Mouse (Mus musculus) gastrocnemius, postnatal 14 days (tissue): ENCODE measurements at regions not wholly inside any gene's neighbourhood (a gene's known extent, or its start where the extent isn't known, plus 50 kb on each side); places are given as distances from the start of the nearest gene placed in this dataset.

ENCODE experiments used
- DNase-seq: peaks from one replicate; pipeline ENCODE4 v3.0.0; 2021; ENCODE audit warnings: mixed read lengths
- intact Hi-C: fragments of 180-260 bp; cut with DNase I; formaldehyde crosslinking; loops from one replicate; pipeline ENCODE4 v1.15.1; 2025; ENCODE audit warnings: low total_unique reads

DNA sequence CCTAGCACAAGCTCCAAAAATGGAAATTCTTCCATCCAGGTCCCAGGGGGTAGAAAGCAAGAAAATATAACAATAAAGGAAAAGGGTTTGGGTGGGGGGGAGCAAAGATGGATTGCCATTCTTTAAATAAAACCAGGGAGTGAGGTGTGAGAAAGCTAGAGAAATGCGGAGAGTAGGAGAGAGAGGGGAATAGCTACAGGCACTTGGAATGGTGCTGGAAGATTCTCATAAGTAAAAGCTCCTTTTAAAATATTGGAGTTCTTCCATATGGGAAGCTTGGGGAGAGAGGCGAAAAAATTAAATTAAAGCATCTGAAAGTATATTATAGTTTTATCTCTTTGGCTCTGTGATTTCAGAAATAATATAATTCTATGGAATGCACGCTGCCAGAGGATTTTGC lies 328.6 kb downstream of the Rnf144a start:
- no peak for DNase-seq
- intact Hi-C loops, result no loop called here

DNA sequence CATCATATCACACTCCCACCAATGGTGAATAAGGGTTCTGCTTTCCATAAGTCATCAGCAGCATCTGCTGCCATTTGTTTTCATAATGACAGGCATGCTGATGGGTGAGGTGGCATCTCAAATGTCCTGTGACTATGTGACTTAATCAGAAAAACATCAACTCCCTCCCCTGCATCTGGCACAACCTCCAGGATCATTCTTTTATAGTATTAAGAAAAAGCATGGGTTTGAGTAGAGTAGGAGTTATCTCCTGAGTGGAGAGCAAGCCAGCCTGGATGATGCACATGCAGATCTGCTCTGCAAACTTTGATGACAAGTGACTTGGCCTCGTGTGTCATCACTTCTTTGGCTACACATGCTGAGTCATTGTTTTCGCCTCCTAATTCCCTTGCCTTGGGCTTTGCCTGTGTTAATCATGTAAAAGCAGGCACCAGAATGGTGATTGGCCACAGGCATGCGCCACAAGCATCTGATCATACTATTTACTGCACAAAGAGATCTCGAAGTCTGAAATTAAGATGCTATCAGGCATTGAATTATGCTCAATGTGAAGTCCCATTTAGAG lies 335.9 kb downstream of the Rnf144a start:
- intact Hi-C loops, result loop anchor here (10.0 kb wide), 1 partner anchor 984 kb away; the partner anchor contains the start of gene Id2
- DNase-seq, result no peak

DNA sequence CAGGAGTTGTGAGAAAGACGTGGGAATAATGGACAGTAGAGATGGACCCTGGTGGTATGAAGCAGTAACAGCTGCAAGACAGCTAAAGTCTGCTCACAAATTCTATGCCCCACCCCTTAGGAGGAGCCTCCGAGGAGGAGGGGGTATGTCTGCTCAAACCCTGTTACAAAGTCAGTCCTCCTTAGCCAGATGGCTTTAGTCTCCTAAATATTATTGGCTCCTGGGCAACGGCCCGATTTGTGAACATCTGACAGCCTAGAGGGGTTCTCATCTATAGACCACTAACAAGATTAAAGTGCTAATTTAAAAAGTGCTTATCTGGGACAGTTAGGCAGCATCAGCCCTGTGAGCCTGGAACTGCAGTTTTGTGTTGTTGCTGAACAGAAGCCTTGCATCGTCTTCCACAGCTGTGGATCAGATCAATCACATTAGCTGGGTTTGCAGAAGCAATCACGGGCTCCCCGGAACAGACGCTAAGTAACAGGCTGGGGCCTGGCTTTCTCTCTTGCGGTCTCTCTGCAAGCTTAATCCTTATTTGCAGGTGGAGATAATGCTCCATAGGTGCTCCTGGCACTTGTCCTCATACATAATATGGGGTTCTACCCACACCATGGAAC lies 339.3 kb downstream of the Rnf144a start:
- intact Hi-C loops, result loop anchor here (10.0 kb wide), 1 partner anchor 981 kb away; the partner anchor contains the start of gene Id2
- DNase-seq, result no peak

GRCm38 (mm10) chr12:26072180-26072579 lies 342.9 kb downstream of the Rnf144a start:
- intact Hi-C loops, result loop anchor here (10.0 kb wide), 1 partner anchor 977 kb away; the partner anchor contains the start of gene Id2

DNA sequence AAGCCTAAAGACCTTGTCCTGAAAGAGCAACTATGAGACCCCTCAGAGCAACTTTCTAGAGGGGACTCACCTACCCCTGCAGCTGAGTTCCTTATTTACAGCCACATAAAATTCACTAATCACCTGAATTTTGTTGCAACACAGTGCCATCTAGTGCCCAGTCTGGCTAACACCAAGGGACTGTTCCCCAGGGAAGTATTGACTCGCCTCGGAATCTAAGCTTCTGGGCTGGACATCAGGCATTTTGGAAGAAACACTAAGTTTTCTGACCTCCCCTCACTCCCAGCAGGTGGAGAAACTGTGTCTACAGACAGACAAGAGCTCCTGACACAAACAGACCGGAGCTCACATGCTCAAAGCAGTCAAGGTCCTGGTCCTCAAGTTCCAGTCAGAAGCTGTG lies 343.4 kb downstream of the Rnf144a start:
- DNase-seq, result peak; percentile 48
- intact Hi-C loops, result loop anchor here (10.0 kb wide), 1 partner anchor 977 kb away; the partner anchor contains the start of gene Id2

More at GRCm38 (mm10) chr12:26072180-26072579, 342.9 kb downstream of the Rnf144a start:
- DNase-seq, result no peak

DNA sequence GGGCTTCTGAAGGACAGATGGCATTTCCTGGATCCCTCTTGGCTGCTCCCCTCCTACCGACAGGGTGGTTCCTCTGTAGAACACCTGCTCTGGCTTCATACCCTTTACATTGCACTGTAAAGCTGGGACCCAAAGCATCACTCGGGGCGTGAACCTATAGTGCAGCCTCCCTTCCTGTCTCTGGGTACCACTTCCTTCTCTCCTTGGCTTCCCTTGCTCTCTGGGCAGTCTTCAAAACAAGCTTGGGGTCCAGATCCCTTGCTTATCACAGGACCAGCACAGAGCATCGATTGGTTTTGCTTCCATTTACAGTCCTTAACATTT lies 346.4 kb downstream of the Rnf144a start:
- no peak for DNase-seq
- intact Hi-C loops, result loop anchor here (10.0 kb wide), 1 partner anchor 204 kb away; no protein-coding TSS in a partner anchor

DNA sequence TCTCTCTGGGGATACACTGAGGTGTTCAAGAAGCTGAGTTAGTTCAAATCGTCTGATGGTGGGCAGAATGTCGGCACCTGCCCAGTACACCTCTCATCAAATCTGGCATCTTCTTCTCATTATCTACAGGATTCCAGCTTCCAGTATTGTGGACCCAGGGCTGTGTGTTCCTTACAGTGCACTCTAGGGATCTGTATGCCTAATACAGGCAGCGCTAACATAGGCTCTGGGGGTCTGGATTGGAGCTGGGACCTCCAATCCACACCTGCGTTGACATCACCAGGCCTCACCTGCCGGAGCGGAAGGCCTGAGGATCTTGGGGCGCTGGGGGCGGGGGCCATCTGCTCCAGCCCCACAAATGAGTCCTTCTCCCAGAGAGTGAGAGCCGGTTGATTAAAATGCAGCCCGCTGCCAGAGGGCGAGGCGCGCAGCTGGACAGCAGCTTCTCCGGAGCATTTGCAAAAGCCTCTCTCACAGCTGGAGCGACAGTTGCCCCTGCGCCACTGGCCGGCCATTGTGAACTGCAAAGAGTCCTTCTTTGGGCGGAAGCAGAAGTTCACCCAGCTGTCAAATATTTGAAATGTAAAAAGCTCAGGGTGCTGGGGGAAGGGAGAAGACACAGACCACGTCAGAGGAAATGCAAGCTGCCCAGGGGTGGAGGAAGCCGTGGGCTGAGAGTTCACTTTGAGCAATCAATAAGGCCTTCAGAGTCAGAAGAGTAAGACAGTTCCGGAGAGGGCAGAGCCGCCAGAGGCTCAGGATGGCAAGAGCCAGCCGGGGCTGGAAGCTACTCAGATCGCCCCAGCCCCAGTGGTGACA lies 347.0 kb downstream of the Rnf144a start:
- DNase-seq, result peak; percentile 25
- intact Hi-C loops, result loop anchor here (10.0 kb wide), 1 partner anchor 203 kb away; no protein-coding TSS in a partner anchor

GRCm38 (mm10) chr12:26060378-26060777 lies 354.7 kb downstream of the Rnf144a start:
- intact Hi-C loops, result loop anchor here (10.0 kb wide), 1 partner anchor 196 kb away; no protein-coding TSS in a partner anchor
- DNase-seq, result no peak

- intact Hi-C loops, result no loop called here
These were observed 356.0 kb downstream of the Rnf144a start for GRCm38 (mm10) chr12:26059090-26059489.

DNA sequence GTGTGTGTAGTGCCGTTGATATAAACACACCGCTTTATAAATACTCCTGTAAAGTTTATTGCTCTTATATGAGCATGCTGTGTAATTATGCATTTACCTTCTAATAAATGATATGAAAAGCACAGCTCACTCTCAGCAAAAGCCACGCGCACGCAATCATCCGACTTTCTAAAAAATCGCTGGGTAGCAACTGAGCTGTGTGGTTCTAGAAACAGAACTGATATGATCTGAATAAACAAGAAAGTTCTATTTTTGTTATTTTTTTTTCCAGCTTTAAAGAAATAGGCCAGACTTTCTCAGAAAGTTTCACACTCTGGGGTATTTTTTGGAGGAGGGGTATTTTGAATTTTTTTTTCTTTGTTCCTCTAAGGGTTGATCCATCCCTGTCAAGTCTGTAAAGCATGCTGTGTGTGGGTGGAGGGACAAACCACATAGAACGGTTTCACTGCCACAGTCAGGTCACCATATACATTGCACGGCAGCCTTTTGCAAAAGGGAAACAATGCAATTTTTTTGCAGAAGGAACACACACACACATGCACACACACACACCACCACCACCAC lies 357.5 kb downstream of the Rnf144a start:
- intact Hi-C loops, result no loop called here
- DNase-seq, result no peak

More at GRCm38 (mm10) chr12:26059090-26059489, 356.0 kb downstream of the Rnf144a start:
- DNase-seq, result no peak

- intact Hi-C loops, result no loop called here
These were observed 368.1 kb downstream of the Rnf144a start for GRCm38 (mm10) chr12:26046991-26047390.

DNA sequence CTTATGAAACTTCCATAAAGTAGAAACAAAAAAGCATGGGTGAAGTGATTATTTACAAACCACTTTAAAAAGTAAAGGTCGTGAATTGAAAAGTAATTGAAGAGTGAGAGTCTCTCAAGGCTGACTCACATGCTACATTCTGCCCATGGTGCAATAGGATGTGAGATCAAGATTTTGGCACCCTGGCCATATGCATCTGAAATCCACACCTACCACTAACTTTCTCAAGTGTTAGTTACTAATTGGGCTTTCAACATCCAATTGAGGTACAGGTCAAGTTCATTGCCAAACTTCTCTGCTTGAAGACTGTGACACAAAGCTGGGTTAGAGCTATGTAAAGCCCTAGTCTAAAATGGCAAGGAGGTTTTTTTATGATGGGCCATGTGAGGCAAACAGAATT lies 369.7 kb downstream of the Rnf144a start:
- intact Hi-C loops, result no loop called here
- no peak for DNase-seq

More at GRCm38 (mm10) chr12:26046991-26047390, 368.1 kb downstream of the Rnf144a start:
- DNase-seq, result no peak

- no peak for DNase-seq
- intact Hi-C loops, result no loop called here
These were observed 402.1 kb downstream of the Rnf144a start for GRCm38 (mm10) chr12:26012951-26013350.

DNA sequence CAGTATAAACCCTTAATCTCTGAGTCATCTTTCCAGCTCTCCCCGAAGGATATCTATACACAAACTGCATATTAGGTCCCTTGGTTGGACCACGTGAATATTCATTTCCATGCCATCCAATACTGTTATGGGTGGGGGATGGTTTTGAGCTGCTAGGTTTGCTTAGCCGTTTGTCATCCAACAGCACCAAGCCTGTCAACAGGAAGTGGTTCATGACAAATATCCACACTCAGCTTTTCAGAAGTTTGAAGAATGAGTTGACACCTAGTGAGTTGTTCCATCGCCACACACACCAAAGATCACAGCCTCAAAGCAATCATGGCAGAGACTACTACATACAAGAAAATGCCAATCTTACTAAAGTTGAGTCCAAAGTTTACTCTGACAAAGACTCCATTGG lies 421.0 kb downstream of the Rnf144a start:
- no peak for DNase-seq
- intact Hi-C loops, result no loop called here

GRCm38 (mm10) chr12:25991801-25992525 lies 423.1 kb downstream of the Rnf144a start:
- no peak for DNase-seq
- intact Hi-C loops, result no loop called here

- intact Hi-C loops, result no loop called here
- DNase-seq, result no peak
These were observed 432.5 kb downstream of the Rnf144a start for GRCm38 (mm10) chr12:25982545-25982944.

- no peak for DNase-seq
- intact Hi-C loops, result no loop called here
These were observed 436.7 kb downstream of the Rnf144a start for GRCm38 (mm10) chr12:25978335-25978734.

- intact Hi-C loops, result no loop called here
- DNase-seq, result no peak
These were observed 456.5 kb downstream of the Rnf144a start for GRCm38 (mm10) chr12:25958584-25958983.

DNA sequence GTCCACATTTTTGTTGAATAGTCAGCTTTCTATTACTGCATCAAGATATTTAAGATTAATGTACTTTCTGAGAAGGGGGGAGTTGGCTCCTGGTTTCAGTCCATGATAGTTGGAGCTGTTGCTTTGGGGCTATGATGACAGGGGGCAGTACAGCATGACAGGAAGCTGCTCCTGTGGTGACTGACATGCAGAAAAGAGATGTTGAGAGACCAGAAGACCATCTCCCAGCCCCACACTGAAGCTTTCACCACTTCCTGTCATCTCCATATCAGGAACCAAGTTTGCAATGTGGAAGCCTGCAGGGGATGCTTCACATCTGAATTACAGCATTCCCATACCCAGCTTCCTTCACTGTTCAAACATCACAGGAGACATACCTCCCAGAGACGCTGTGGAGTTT lies 457.5 kb downstream of the Rnf144a start:
- intact Hi-C loops, result no loop called here
- DNase-seq, result no peak
